Mouse (Mus musculus) C2C12 (cell line): ENCODE results near the gene Fam168a. TPM values are rescaled to one million over a fixed set of nuclear protein-coding genes. Genes with fewer than 3 reads are reported as not detected.

Experiments
- H3K27me3 ChIP-seq: one replicate; pipeline ENCODE4 v1.6.1; 2011; ENCODE audit not compliant: control insufficient read depth, insufficient read depth, insufficient read length
- H3K36me3 ChIP-seq: one replicate; pipeline ENCODE4 v1.6.1; 2011; ENCODE audit not compliant: control insufficient read depth, insufficient read depth
- H3K4me3 ChIP-seq: one replicate; pipeline ENCODE4 v1.5.1; 2011; ENCODE audit warnings: mild to moderate bottlenecking, control low read depth; ENCODE audit not compliant: poor library complexity, insufficient read depth, severe bottlenecking
- H3K79me2 ChIP-seq: one replicate; pipeline ENCODE4 v1.6.1; 2011; ENCODE audit not compliant: control insufficient read depth, insufficient read depth
- H3K79me3 ChIP-seq: one replicate; pipeline ENCODE4 v1.6.1; 2011; ENCODE audit warnings: low read depth, control low read depth
- H3ac ChIP-seq: one replicate; pipeline ENCODE3; 2011; ENCODE audit warnings: low read depth; ENCODE audit not compliant: control insufficient read depth, insufficient read length
- CEBPB ChIP-seq: IDR thresholded peaks from one replicate; pipeline ENCODE4 v1.6.1; 2011; ENCODE audit warnings: low read depth, mild to moderate bottlenecking, control low read depth, moderate library complexity
- CTCF ChIP-seq: IDR thresholded peaks from one replicate; pipeline ENCODE4 v1.5.1; 2011; ENCODE audit not compliant: control insufficient read depth, insufficient read depth, insufficient read length
- FOSL1 ChIP-seq: IDR thresholded peaks from one replicate; pipeline ENCODE4 v1.8.0; 2011; ENCODE audit warnings: mild to moderate bottlenecking, low read length; ENCODE audit not compliant: poor library complexity, insufficient read depth, severe bottlenecking
- MAX ChIP-seq: IDR thresholded peaks from one replicate; pipeline ENCODE4 v1.6.1; 2011; ENCODE audit warnings: mild to moderate bottlenecking, control low read depth
- MYOD1 ChIP-seq: IDR thresholded peaks from one replicate; pipeline ENCODE4 v1.6.1; 2011; ENCODE audit warnings: low read depth; ENCODE audit not compliant: control insufficient read depth, insufficient read length
- MYOG ChIP-seq: IDR thresholded peaks from one replicate; pipeline ENCODE4 v1.6.1; 2011; ENCODE audit not compliant: control insufficient read depth, insufficient read length; ENCODE audit errors: extremely low read depth
- USF1 ChIP-seq: IDR thresholded peaks from one replicate; pipeline ENCODE4 v1.6.1; 2011; ENCODE audit warnings: low read depth, mild to moderate bottlenecking, control low read depth, moderate library complexity
- polyA plus RNA-seq: library from polyadenylated mRNA; unstranded; fragments of >200 nt; fragmentation: generic; extraction: Trizol; gene quantifications from one replicate; pipeline ENCODE4 v1.2.1, GENCODE M21; 2012; ENCODE audit warnings: missing spikeins

The Fam168a gene
- polyA plus RNA-seq, 1 experiment = 30.5 TPM

DNA sequence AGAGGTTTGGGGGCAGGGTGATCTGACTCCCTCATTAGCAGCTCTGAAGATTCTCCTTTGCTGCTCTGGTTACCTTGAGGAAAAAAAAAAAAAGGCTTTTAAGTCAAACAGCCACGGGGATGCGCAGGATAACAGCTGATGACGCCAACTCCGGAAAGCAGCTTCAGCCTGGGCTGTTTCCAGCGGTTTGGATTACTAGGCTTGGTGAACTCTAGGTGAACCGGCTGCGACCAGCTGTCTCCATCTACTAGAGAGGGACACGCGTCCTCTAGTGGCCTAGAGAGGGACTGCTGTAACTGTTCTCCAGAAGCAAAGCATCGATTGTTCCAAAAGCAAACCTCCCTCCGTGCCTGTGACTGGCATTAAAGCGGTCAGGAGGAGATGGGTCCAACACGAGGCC is 43.2 kb upstream of the Fam168a start:
- no peaks in the 10 kb centered on the region for H3K36me3 ChIP-seq
- TF ChIP-seq CEBPB (no peak), MAX (no peak), MYOG (no peak), MYOD1 (peak; percentile 94), FOSL1 (no peak), CTCF (peak; percentile 60), USF1 (no peak)
- H3K27me3 ChIP-seq = no peaks in the 10 kb centered on the region
- no peak overlapping the region for H3K4me3 ChIP-seq
- H3K79me3 ChIP-seq = no peaks in the 10 kb centered on the region
- H3K79me2 ChIP-seq = no peaks in the 10 kb centered on the region
- H3ac ChIP-seq = no peak overlapping the region

DNA sequence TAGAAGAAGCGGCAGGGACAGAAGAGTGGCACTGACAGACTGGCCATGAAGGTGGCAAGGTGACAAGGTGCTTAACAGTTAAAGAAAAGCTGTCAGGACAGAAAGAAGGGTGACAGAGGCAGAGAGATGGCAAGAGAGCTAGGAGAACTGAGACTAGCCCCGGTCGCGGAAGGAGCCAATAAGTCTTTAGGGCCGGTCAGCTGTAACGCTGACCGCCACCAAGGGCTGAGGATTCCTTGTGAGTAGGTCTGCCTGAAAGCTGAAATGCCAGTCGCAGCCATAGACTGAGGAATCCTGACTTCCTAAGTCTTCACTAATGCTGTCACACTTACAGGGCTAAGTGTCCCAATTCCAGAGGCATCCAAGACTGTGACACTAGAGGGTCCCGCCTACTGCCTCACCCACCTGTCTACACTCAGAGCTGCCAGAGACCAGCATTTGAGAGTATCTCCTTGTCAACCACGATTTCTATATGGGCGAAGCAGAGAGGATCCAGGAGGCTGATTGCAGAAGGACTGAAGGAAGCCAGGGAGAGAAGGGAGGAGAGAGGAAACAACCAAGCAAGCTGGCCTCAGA is 42.6 kb upstream of the Fam168a start:
- Histone ChIP-seq H3K27me3 (no peaks in the 10 kb centered on the region), H3K79me3 (no peaks in the 10 kb centered on the region), H3K79me2 (no peaks in the 10 kb centered on the region), H3K36me3 (no peaks in the 10 kb centered on the region), H3K4me3 (no peak overlapping the region), H3ac (no peak overlapping the region)
- TF ChIP-seq MYOD1 (no peak), USF1 (no peak), CEBPB (no peak), CTCF (no peak), MYOG (no peak)

DNA sequence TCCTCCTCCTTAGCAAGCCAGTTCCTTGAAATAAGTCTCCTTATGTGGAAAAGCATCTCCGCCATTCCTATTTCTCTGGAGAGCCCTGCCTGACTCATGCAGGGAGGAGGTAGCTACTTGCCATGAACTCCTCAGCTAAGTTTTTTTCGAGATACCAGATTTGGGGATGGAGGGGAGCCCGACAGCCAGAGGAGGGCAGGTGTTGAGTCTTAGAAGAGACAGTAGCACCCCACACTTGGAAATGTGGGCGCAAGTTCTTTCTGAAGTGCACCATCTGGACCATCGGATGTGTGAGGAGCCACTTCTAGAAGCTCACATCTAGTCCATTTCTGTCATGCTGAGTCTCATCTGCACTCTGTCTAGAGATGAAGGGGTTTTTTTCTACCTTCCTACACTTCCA is 35.8 kb upstream of the Fam168a start:
- Histone ChIP-seq H3K79me3 (no peaks in the 10 kb centered on the region), H3ac (no peak overlapping the region), H3K79me2 (no peaks in the 10 kb centered on the region), H3K4me3 (no peak overlapping the region), H3K36me3 (no peaks in the 10 kb centered on the region), H3K27me3 (no peaks in the 10 kb centered on the region)
- TF ChIP-seq MAX (no peak), MYOD1 (no peak)

DNA sequence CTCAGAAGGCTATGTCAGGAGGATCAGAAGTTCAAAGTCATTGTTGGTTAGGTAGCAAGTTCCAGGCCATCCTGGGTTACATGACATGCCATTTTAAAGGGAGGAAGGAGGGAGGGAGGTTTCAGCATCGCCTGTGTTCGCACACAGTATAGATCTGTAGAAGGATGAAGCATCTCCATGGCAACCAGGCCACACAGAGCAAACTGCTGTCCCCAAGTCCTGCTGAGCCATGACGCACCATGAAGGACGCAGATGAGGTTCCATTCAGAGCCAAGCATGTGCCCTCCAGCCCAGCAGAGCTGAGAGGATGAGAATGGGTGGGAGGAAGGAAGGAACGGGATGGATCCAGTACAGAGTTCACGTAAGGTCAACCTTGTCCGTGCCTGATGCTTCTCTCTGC is 33.0 kb upstream of the Fam168a start:
- no peak overlapping the region for H3K4me3 ChIP-seq
- no peak for TF ChIP-seq USF1
- no peak for TF ChIP-seq MYOG
- TF ChIP-seq MYOD1 = no peak
- no peak for TF ChIP-seq CEBPB
- no peak for TF ChIP-seq CTCF
- no peak for TF ChIP-seq MAX
- TF ChIP-seq FOSL1 = no peak
- H3K79me3 ChIP-seq = no peaks in the 10 kb centered on the region
- H3K36me3 ChIP-seq = no peaks in the 10 kb centered on the region
- no peaks in the 10 kb centered on the region for H3K27me3 ChIP-seq
- no peak overlapping the region for H3ac ChIP-seq
- H3K79me2 ChIP-seq = no peaks in the 10 kb centered on the region

DNA sequence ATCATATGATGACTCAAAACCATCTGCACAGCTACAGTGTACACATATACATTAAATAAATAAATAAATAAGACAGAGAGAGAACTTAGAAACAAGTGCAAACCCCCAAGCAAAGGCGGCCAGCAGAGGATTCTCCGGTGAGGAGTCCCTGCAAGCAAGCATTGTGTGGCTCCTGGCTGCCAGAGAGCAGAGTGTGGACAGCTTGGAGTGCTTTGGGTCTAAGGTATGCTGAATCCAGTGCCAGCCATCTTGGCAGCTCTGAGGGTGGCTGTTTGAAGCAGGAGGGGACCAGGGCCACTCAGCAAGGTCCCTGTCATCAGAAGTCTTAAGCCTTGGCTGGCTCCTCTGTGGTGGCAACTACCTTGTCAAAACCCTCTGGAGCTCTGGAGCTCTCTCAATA is 31.5 kb upstream of the Fam168a start:
- no peaks in the 10 kb centered on the region for H3K79me3 ChIP-seq
- no peak overlapping the region for H3K4me3 ChIP-seq
- H3K79me2 ChIP-seq = no peaks in the 10 kb centered on the region
- H3ac ChIP-seq = no peak overlapping the region
- H3K27me3 ChIP-seq = no peaks in the 10 kb centered on the region
- TF ChIP-seq CTCF = no peak
- TF ChIP-seq FOSL1 = no peak
- TF ChIP-seq MYOG = no peak
- H3K36me3 ChIP-seq = no peaks in the 10 kb centered on the region

DNA sequence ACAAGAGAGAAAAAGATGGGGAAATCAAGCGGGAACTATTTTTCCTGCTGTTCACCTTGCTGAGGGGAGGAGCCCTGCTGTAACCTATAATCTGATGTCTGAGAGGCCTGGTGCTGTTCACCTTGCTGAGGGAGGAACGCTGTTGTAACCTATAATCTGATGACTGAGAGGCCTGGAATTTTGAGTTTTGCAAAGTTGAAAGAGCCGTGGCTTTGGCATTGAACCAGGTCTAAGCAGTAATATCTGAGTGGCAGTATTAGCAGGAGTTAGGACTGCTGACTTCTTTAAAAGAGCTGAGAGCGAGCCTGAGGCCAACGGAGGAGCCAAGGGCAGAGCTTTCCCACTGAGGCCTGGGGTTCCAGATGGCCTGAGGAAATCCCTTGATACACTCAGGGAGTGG is 28.4 kb upstream of the Fam168a start:
- no peak overlapping the region for H3ac ChIP-seq
- no peaks in the 10 kb centered on the region for H3K27me3 ChIP-seq
- TF ChIP-seq MAX = no peak
- no peaks in the 10 kb centered on the region for H3K36me3 ChIP-seq
- no peaks in the 10 kb centered on the region for H3K79me2 ChIP-seq
- H3K4me3 ChIP-seq = no peak overlapping the region
- H3K79me3 ChIP-seq = no peaks in the 10 kb centered on the region
